9 mouse cellular contexts compared by ENCODE assay signal in genomic region chr13:67166122-67166521, GRCm38 (mm10). TPM values are rescaled to one million over a fixed set of nuclear protein-coding genes. Genes with fewer than 3 reads are reported as not detected.
A peak's percentile ranks its signal among the peaks of the same experiment; 100 is the strongest.
DNase-seq lines count a peak whose midpoint lies in the region; ATAC-seq and TF ChIP-seq lines count a peak whose summit lies in the region.
"Not testable (repeated sequence)": the region's sequence is repeated elsewhere in the genome, so short reads cannot be mapped to it uniquely, and the experiment has no call there.
"Had no signal": no experiment of that assay in that cellular context is flagged by ENCODE, and none has a peak within 500 bp of the region (broad histone marks: within the 10 kb centered on the region; RNA-seq: fewer than 3 reads in every experiment).

No protein-coding gene starts in this region.

- not testable (repeated sequence) for H3K36me3 ChIP-seq in CH12.LX (replicated peaks in 1 of 2; ENCODE audit: control insufficient read depth in 1 of 2, insufficient read depth in 1 of 2, low read length in 1 of 2); kidney, postnatal 0 days (ENCODE audit: insufficient read depth, low read length)

- not testable (repeated sequence) for H3K9ac ChIP-seq in CH12.LX (ENCODE audit: insufficient read depth, low read depth); kidney, postnatal 0 days (ENCODE audit: low read depth, low read length)

- TF ChIP-seq RAD21 in CH12.LX (IDR thresholded peaks at IDR 0.05; ENCODE audit: low read depth, low read length), result not testable (repeated sequence)

- TF ChIP-seq POLR2A in CH12.LX (IDR thresholded peaks at IDR 0.05; ENCODE audit: low read depth, low read length), result not testable (repeated sequence)

- 55% methylated on average over 4 of the region's 4 CpGs for WGBS in kidney, postnatal 0 days

- not testable (repeated sequence) for H3K9me3 ChIP-seq in CH12.LX (replicated peaks; ENCODE audit: low read length); kidney, postnatal 0 days (replicated peaks; ENCODE audit: low read length)

- H3K4me1 ChIP-seq in CH12.LX (ENCODE audit: control insufficient read depth in 1 of 2, insufficient read depth in 2 of 2); kidney, postnatal 0 days (replicated peaks; ENCODE audit: insufficient read depth, low read length): not testable (repeated sequence)

- ATAC-seq in common myeloid progenitor, adult 5-6 weeks (replicated peaks; ENCODE audit: low read depth, poor library complexity, severe bottlenecking), result peak; percentile 74
- peak; percentile 58 for ATAC-seq in granulocyte monocyte progenitor cell, adult 5-6 weeks (replicated peaks; ENCODE audit: poor library complexity, severe bottlenecking)
- not testable (repeated sequence) for ATAC-seq in kidney, postnatal 0 days (replicated peaks; ENCODE audit: low FRiP score, low read depth)
- peak; percentile 72 for ATAC-seq in megakaryocyte progenitor cell, adult 5-6 weeks (replicated peaks; ENCODE audit: poor library complexity)

- TF ChIP-seq CTCF in CH12.LX (conservative IDR thresholded peaks at IDR 0.05 in 1 of 2, IDR thresholded peaks at IDR 0.05 in 1 of 2; ENCODE audit: low read depth in 2 of 2, low read length in 2 of 2), result peak in 1 of 2 experiments; percentile 32; a peak in 2 of 4 replicates
- TF ChIP-seq CTCF in kidney, postnatal 0 days (IDR thresholded peaks at IDR 0.05; ENCODE audit: low read depth), result 0 out of 2 replicates have a peak, but pooled peaks have one; percentile 4

- DNase-seq in CD4-positive, CD25-positive, alpha-beta regulatory T cell, adult 2 months (ENCODE audit: low read depth, low spot score), result peak; percentile 5
- DNase-seq in CH12.LX (ENCODE audit: extremely low read depth), result peak; percentile 9
- peak; percentile 10 for DNase-seq in induced T-regulatory cell, adult 2 months (ENCODE audit: low read depth)
- DNase-seq in kidney, postnatal 0 days (ENCODE audit: low spot score), result not testable (repeated sequence)

- H3K4me2 ChIP-seq in CH12.LX (ENCODE audit: insufficient read depth, low read depth, poor library complexity, severe bottlenecking); kidney, postnatal 0 days (ENCODE audit: low read length): not testable (repeated sequence)

- in situ Hi-C loops in CH12.LX (cut with MboI; ENCODE audit: low pct_ligation_motif_present, low pct_unique_long_range_greater_than_20kb, low sequenced_read_pairs), result not testable (repeated sequence)

- not testable (repeated sequence) for H3K27me3 ChIP-seq in CH12.LX (replicated peaks); kidney, postnatal 0 days (ENCODE audit: insufficient read depth, low read length)

- not testable (repeated sequence) for H3K4me3 ChIP-seq in CH12.LX (replicated peaks in 1 of 3; ENCODE audit: low read depth in 2 of 3, low read length in 2 of 3, poor library complexity in 1 of 3); kidney, postnatal 0 days (replicated peaks; ENCODE audit: low read depth, low read length)

- not testable (repeated sequence) for TF ChIP-seq EP300 in CH12.LX (IDR thresholded peaks at IDR 0.05; ENCODE audit: low read length)

- dilution Hi-C loops in CH12.LX (cut with MboI; ENCODE audit: extremely low pct_ligation_motif_present, extremely low pct_unique_long_range_greater_than_20kb, low sequenced_read_pairs), result not testable (repeated sequence)

- not testable (repeated sequence) for H3K27ac ChIP-seq in CH12.LX (ENCODE audit: insufficient read depth, low read depth); kidney, postnatal 0 days

- not testable (repeated sequence) for H3K79me2 ChIP-seq in CH12.LX (replicated peaks; ENCODE audit: control insufficient read depth, extremely low read depth, insufficient read depth, poor library complexity, severe bottlenecking)

RNA-seq across cellular contexts. Expression of gene Rsl1, which starts 6.9 kb away (rescaled TPM):
- total RNA-seq in CH12.LX (2012; rRNA removed), result 7.4 and 8.6 TPM in 2 replicates
- total RNA-seq in CH12.LX (2014; rRNA removed), result 16.0 and 18.8 TPM in 2 replicates
- 9.8 and 10.7 TPM in 2 replicates for polyA plus RNA-seq in CH12.LX (2012; ENCODE audit: insufficient read length, low read depth)
- 10.5 and 15.2 TPM in 2 replicates for total RNA-seq in common myeloid progenitor, adult 5-6 weeks (2017)
- 3.7 and 6.4 TPM in 2 replicates for total RNA-seq in granulocyte monocyte progenitor cell, adult 5-6 weeks (2014; fragmentation: Nextera tagmentation)
- 5.6 and 6.6 TPM in 2 replicates for total RNA-seq in granulocyte monocyte progenitor cell, adult 5-6 weeks (2017)
- 7.1 and 7.3 TPM in 2 replicates for polyA plus RNA-seq in kidney, postnatal 0 days (2015; fragmentation: Nextera tagmentation; extraction: Ambion mirVana)
- 6.4 and 8.3 TPM in 2 replicates for total RNA-seq in megakaryocyte progenitor cell, adult 5-6 weeks (2015)
- total RNA-seq in megakaryocyte progenitor cell, adult 5-6 weeks (2017), result 4.9 and 7.2 TPM in 2 replicates
- polyA plus RNA-seq: erythroblast, embryonic 14.5 days had no signal

RNA-seq across cellular contexts. Expression of gene Zfp455, which starts 28.2 kb away (rescaled TPM):
- total RNA-seq in CH12.LX (2012; rRNA removed) (1.6 and 2.3 TPM in 2 replicates), CH12.LX (2014; rRNA removed) (5.6 and 5.7 TPM in 2 replicates)
- 2.3 and 3.3 TPM in 2 replicates for polyA plus RNA-seq in CH12.LX (2012; ENCODE audit: insufficient read length, low read depth)
- total RNA-seq in common myeloid progenitor, adult 5-6 weeks (2017), result 3.2 and 7.8 TPM in 2 replicates
- total RNA-seq in granulocyte monocyte progenitor cell, adult 5-6 weeks (2014; fragmentation: Nextera tagmentation), result 6.7 and 8.0 TPM in 2 replicates
- total RNA-seq in granulocyte monocyte progenitor cell, adult 5-6 weeks (2017), result 1.9 and 3.0 TPM in 2 replicates
- polyA plus RNA-seq in kidney, postnatal 0 days (2015; fragmentation: Nextera tagmentation; extraction: Ambion mirVana), result 1.9 and 2.6 TPM in 2 replicates
- 2.2 and 4.7 TPM in 2 replicates for total RNA-seq in megakaryocyte progenitor cell, adult 5-6 weeks (2015)
- total RNA-seq in megakaryocyte progenitor cell, adult 5-6 weeks (2017), result 0.58 and 3.6 TPM in 2 replicates

RNA-seq across cellular contexts. Expression of gene Zfp759, which starts 44.7 kb away (rescaled TPM):
- total RNA-seq in CH12.LX (2012; rRNA removed), result 2.1 and 2.2 TPM in 2 replicates
- 6.1 and 7.1 TPM in 2 replicates for total RNA-seq in CH12.LX (2014; rRNA removed)
- 2.6 and 2.7 TPM in 2 replicates for polyA plus RNA-seq in CH12.LX (2012; ENCODE audit: insufficient read length, low read depth)
- 6.4 and 7.2 TPM in 2 replicates for total RNA-seq in common myeloid progenitor, adult 5-6 weeks (2017)
- total RNA-seq in granulocyte monocyte progenitor cell, adult 5-6 weeks (2014; fragmentation: Nextera tagmentation), result 3.4 and 4.0 TPM in 2 replicates
- 8.4 and 13.4 TPM in 2 replicates for total RNA-seq in granulocyte monocyte progenitor cell, adult 5-6 weeks (2017)
- 1.9 and 2.2 TPM in 2 replicates for polyA plus RNA-seq in kidney, postnatal 0 days (2015; fragmentation: Nextera tagmentation; extraction: Ambion mirVana)
- total RNA-seq in megakaryocyte progenitor cell, adult 5-6 weeks (2015), result 4.1 and 4.7 TPM in 2 replicates
- total RNA-seq in megakaryocyte progenitor cell, adult 5-6 weeks (2017), result 4.3 and 8.5 TPM in 2 replicates
- polyA plus RNA-seq: erythroblast, embryonic 14.5 days had no signal

RNA-seq across cellular contexts. Expression of gene Rslcan18, which starts 50.1 kb away (rescaled TPM):
- 0.55 TPM in 2 replicates for total RNA-seq in CH12.LX (2012; rRNA removed)
- total RNA-seq in CH12.LX (2014; rRNA removed), result 0.18 and 0.81 TPM in 2 replicates
- polyA plus RNA-seq in CH12.LX (2012; ENCODE audit: insufficient read length, low read depth), result 0.20 and 0.57 TPM in 2 replicates
- 2.8 TPM in 1 of 2 replicates, not detected in the other for total RNA-seq in common myeloid progenitor, adult 5-6 weeks (2017)
- total RNA-seq in granulocyte monocyte progenitor cell, adult 5-6 weeks (2014; fragmentation: Nextera tagmentation), result 2.4 TPM in 1 of 2 replicates, not detected in the other
- total RNA-seq in granulocyte monocyte progenitor cell, adult 5-6 weeks (2017), result 1.8 TPM in 1 of 2 replicates, not detected in the other
- polyA plus RNA-seq in kidney, postnatal 0 days (2015; fragmentation: Nextera tagmentation; extraction: Ambion mirVana), result 0.05 and 0.10 TPM in 2 replicates
- 1.3 and 1.6 TPM in 2 replicates for total RNA-seq in megakaryocyte progenitor cell, adult 5-6 weeks (2015)
- total RNA-seq in megakaryocyte progenitor cell, adult 5-6 weeks (2017), result 0.20 TPM in 1 of 2 replicates, not detected in the other
- total RNA-seq: forebrain, postnatal 0 days had no signal
- polyA plus RNA-seq: erythroblast, embryonic 14.5 days had no signal

RNA-seq across cellular contexts. Expression of gene Gm28557, which starts 57.7 kb away (rescaled TPM):
- total RNA-seq in CH12.LX (2012; rRNA removed) (3.4 and 4.2 TPM in 2 replicates), CH12.LX (2014; rRNA removed) (2.9 and 4.5 TPM in 2 replicates)
- polyA plus RNA-seq in CH12.LX (2012; ENCODE audit: insufficient read length, low read depth), result 1.6 TPM in 2 replicates
- total RNA-seq in common myeloid progenitor, adult 5-6 weeks (2017), result 6.6 and 9.0 TPM in 2 replicates
- 0.36 and 12.7 TPM in 2 replicates for total RNA-seq in granulocyte monocyte progenitor cell, adult 5-6 weeks (2014; fragmentation: Nextera tagmentation)
- 1.4 and 3.2 TPM in 2 replicates for total RNA-seq in granulocyte monocyte progenitor cell, adult 5-6 weeks (2017)
- polyA plus RNA-seq in kidney, postnatal 0 days (2015; fragmentation: Nextera tagmentation; extraction: Ambion mirVana), result 2.5 and 3.1 TPM in 2 replicates
- total RNA-seq in megakaryocyte progenitor cell, adult 5-6 weeks (2015), result 2.1 and 3.0 TPM in 2 replicates
- 3.9 and 4.6 TPM in 2 replicates for total RNA-seq in megakaryocyte progenitor cell, adult 5-6 weeks (2017)
